Mouse (Mus musculus): ENCODE data around the gene Ccl26. TPM values are rescaled to one million over a fixed set of nuclear protein-coding genes. Genes with fewer than 3 reads are reported as not detected.
"Not testable (repeated sequence)": the region's sequence is repeated elsewhere in the genome, so short reads cannot be mapped to it uniquely, and the experiment has no call there.

The Ccl26 gene
- not detected in 2 replicates for polyA plus RNA-seq (2012; rRNA removed)

- Histone ChIP-seq H3K4me1 (replicated peaks; ENCODE audit: control insufficient read depth, insufficient read depth, low read length) (no peaks in the 10 kb centered on the region), H3K4me3 (ENCODE audit: control insufficient read depth, insufficient read depth, low read length) (no peak within 1 kb of the TSS), H3K36me3 (ENCODE audit: control insufficient read depth, insufficient read depth, low read length) (no peaks in the 10 kb centered on the region), H3K27ac (ENCODE audit: control insufficient read depth, insufficient read depth, low read length) (no peak within 1 kb of the TSS), H3K27me3 (ENCODE audit: control insufficient read depth, insufficient read depth, low read length) (no peaks in the 10 kb centered on the region)
- no peak for TF ChIP-seq POLR2A (IDR thresholded peaks at IDR 0.05; ENCODE audit: control insufficient read depth, extremely low read depth, insufficient read depth, low read length, poor library complexity)
- TF ChIP-seq CTCF (IDR thresholded peaks at IDR 0.05; ENCODE audit: borderline replicate concordance, control insufficient read depth, extremely low read depth, insufficient read depth, low read length, poor library complexity), result no peak
- WGBS, result 88% methylated on average over 3 of the region's 3 CpGs
- DNase-seq, result no peak
Observed at GRCm38 (mm10) chr5:135563469-135563868, at the start of gene Ccl26. Ccl26 (minus strand) TSS chr5:135563569.

- no peaks in the 10 kb centered on the region for H3K27me3 ChIP-seq (ENCODE audit: control insufficient read depth, insufficient read depth, low read length)
- no peaks in the 10 kb centered on the region for H3K36me3 ChIP-seq (ENCODE audit: control insufficient read depth, insufficient read depth, low read length)
- no peak overlapping the region for H3K4me3 ChIP-seq (ENCODE audit: control insufficient read depth, insufficient read depth, low read length)
- no peak for TF ChIP-seq POLR2A (IDR thresholded peaks at IDR 0.05; ENCODE audit: control insufficient read depth, extremely low read depth, insufficient read depth, low read length, poor library complexity)
- no peak for TF ChIP-seq CTCF (IDR thresholded peaks at IDR 0.05; ENCODE audit: borderline replicate concordance, control insufficient read depth, extremely low read depth, insufficient read depth, low read length, poor library complexity)
- DNase-seq, result no peak
- no peak overlapping the region for H3K27ac ChIP-seq (ENCODE audit: control insufficient read depth, insufficient read depth, low read length)
- no peaks in the 10 kb centered on the region for H3K4me1 ChIP-seq (replicated peaks; ENCODE audit: control insufficient read depth, insufficient read depth, low read length)
- 89% methylated on average over 4 of the region's 4 CpGs for WGBS
Observed at GRCm38 (mm10) chr5:135609794-135610193, 46.4 kb upstream of the Ccl26 start.

- no peaks in the 10 kb centered on the region for H3K27me3 ChIP-seq (ENCODE audit: control insufficient read depth, insufficient read depth, low read length)
- no peak for DNase-seq
- H3K36me3 ChIP-seq (ENCODE audit: control insufficient read depth, insufficient read depth, low read length), result no peaks in the 10 kb centered on the region
- no peak for TF ChIP-seq CTCF (IDR thresholded peaks at IDR 0.05; ENCODE audit: borderline replicate concordance, control insufficient read depth, extremely low read depth, insufficient read depth, low read length, poor library complexity)
- no peak for TF ChIP-seq POLR2A (IDR thresholded peaks at IDR 0.05; ENCODE audit: control insufficient read depth, extremely low read depth, insufficient read depth, low read length, poor library complexity)
- H3K4me3 ChIP-seq (ENCODE audit: control insufficient read depth, insufficient read depth, low read length), result no peak overlapping the region
- WGBS, result 55% methylated on average over 1 of the region's 1 CpGs
- no peaks in the 10 kb centered on the region for H3K4me1 ChIP-seq (replicated peaks; ENCODE audit: control insufficient read depth, insufficient read depth, low read length)
- H3K27ac ChIP-seq (ENCODE audit: control insufficient read depth, insufficient read depth, low read length), result no peak overlapping the region
Observed at GRCm38 (mm10) chr5:135607581-135607980, 44.2 kb upstream of the Ccl26 start.

GRCm38 (mm10) chr5:135606717-135607116 lies 43.3 kb upstream of the Ccl26 start:
- not testable (repeated sequence) for H3K4me3 ChIP-seq (ENCODE audit: control insufficient read depth, insufficient read depth, low read length); H3K27ac ChIP-seq (ENCODE audit: control insufficient read depth, insufficient read depth, low read length); H3K36me3 ChIP-seq (ENCODE audit: control insufficient read depth, insufficient read depth, low read length); H3K4me1 ChIP-seq (replicated peaks; ENCODE audit: control insufficient read depth, insufficient read depth, low read length); DNase-seq; H3K27me3 ChIP-seq (ENCODE audit: control insufficient read depth, insufficient read depth, low read length)
- no CpG with 5 or more reads among the region's 1 CpGs for whole genome bisulfite sequencing

GRCm38 (mm10) chr5:135604643-135605042 lies 41.3 kb upstream of the Ccl26 start:
- not testable (repeated sequence) for DNase-seq; H3K27me3 ChIP-seq (ENCODE audit: control insufficient read depth, insufficient read depth, low read length); H3K36me3 ChIP-seq (ENCODE audit: control insufficient read depth, insufficient read depth, low read length); H3K4me1 ChIP-seq (replicated peaks; ENCODE audit: control insufficient read depth, insufficient read depth, low read length); H3K27ac ChIP-seq (ENCODE audit: control insufficient read depth, insufficient read depth, low read length); H3K4me3 ChIP-seq (ENCODE audit: control insufficient read depth, insufficient read depth, low read length)
- no CpG with 5 or more reads among the region's 1 CpGs for WGBS

- H3K27ac ChIP-seq (ENCODE audit: control insufficient read depth, insufficient read depth, low read length), result no peak overlapping the region
Observed at GRCm38 (mm10) chr5:135589996-135590784, 26.8 kb upstream of the Ccl26 start.

GRCm38 (mm10) chr5:135587764-135588163 lies 24.4 kb upstream of the Ccl26 start:
- Histone ChIP-seq H3K27ac (ENCODE audit: control insufficient read depth, insufficient read depth, low read length) (no peak overlapping the region), H3K4me1 (replicated peaks; ENCODE audit: control insufficient read depth, insufficient read depth, low read length) (no peaks in the 10 kb centered on the region), H3K36me3 (ENCODE audit: control insufficient read depth, insufficient read depth, low read length) (no peaks in the 10 kb centered on the region), H3K27me3 (ENCODE audit: control insufficient read depth, insufficient read depth, low read length) (no peaks in the 10 kb centered on the region), H3K4me3 (ENCODE audit: control insufficient read depth, insufficient read depth, low read length) (no peak overlapping the region)
- TF ChIP-seq CTCF (IDR thresholded peaks at IDR 0.05; ENCODE audit: borderline replicate concordance, control insufficient read depth, extremely low read depth, insufficient read depth, low read length, poor library complexity), result no peak
- WGBS, result 91% methylated on average over 4 of the region's 4 CpGs
- no peak for DNase-seq

More at GRCm38 (mm10) chr5:135589996-135590784, 26.8 kb upstream of the Ccl26 start:
- Histone ChIP-seq H3K4me3 (ENCODE audit: control insufficient read depth, insufficient read depth, low read length) (no peak overlapping the region), H3K4me1 (replicated peaks; ENCODE audit: control insufficient read depth, insufficient read depth, low read length) (no peaks in the 10 kb centered on the region), H3K27me3 (ENCODE audit: control insufficient read depth, insufficient read depth, low read length) (no peaks in the 10 kb centered on the region), H3K36me3 (ENCODE audit: control insufficient read depth, insufficient read depth, low read length) (no peaks in the 10 kb centered on the region)
- TF ChIP-seq POLR2A (IDR thresholded peaks at IDR 0.05; ENCODE audit: control insufficient read depth, extremely low read depth, insufficient read depth, low read length, poor library complexity), result no peak
- TF ChIP-seq CTCF (IDR thresholded peaks at IDR 0.05; ENCODE audit: borderline replicate concordance, control insufficient read depth, extremely low read depth, insufficient read depth, low read length, poor library complexity), result no peak
- WGBS, result 89% methylated on average over 12 of the region's 12 CpGs
- no peak for DNase-seq
